Mouse (Mus musculus) liver, postnatal 0 days (tissue): ENCODE measurements around the gene Cisd3.

ENCODE experiments used
- CTCF ChIP-seq: sonication (generic); IDR thresholded peaks from 2 replicates; pipeline ENCODE4 v1.5.1; 2016; ENCODE audit warnings: antibody characterized with exemption, low read depth
- EP300 ChIP-seq: IDR thresholded peaks from 2 replicates; pipeline ENCODE4 v1.6.1; 2016; ENCODE audit warnings: antibody characterized with exemption, low read depth, mild to moderate bottlenecking

GRCm38 (mm10) chr11:97670234-97671176 is 15.1 kb upstream of the Cisd3 start:
- TF ChIP-seq CTCF, result no peak
- no peak for TF ChIP-seq EP300
